Mouse (Mus musculus) ovary, postnatal 14 days (tissue): ENCODE data around the gene Anapc2.

Source experiments
- DNase-seq: peaks from one replicate; pipeline ENCODE4 v3.0.0; 2022; ENCODE audit warnings: low spot score

Gene Anapc2

GRCm38 (mm10) chr2:25303931-25304656, 31.8 kb downstream of the Anapc2 start:
- no peak for DNase-seq

- no peak for DNase-seq
Measured at GRCm38 (mm10) chr2:25304657-25305541, 32.6 kb downstream of the Anapc2 start.

- no peak for DNase-seq
Measured at GRCm38 (mm10) chr2:25305587-25306359, 33.5 kb downstream of the Anapc2 start.

GRCm38 (mm10) chr2:25310180-25310579, 37.9 kb downstream of the Anapc2 start:
- DNase-seq = no peak

- DNase-seq = no peak
Measured at GRCm38 (mm10) chr2:25310969-25311368, 38.7 kb downstream of the Anapc2 start.

- no peak for DNase-seq
Measured at GRCm38 (mm10) chr2:25311491-25311891, 39.2 kb downstream of the Anapc2 start.

- no peak for DNase-seq
Measured at GRCm38 (mm10) chr2:25318119-25318966, 46.1 kb downstream of the Anapc2 start.

- peak; percentile 63 for DNase-seq
Measured at GRCm38 (mm10) chr2:25318971-25319773, 46.9 kb downstream of the Anapc2 start, which contains the start of gene Grin1. Gene Grin1 (minus strand): TSS chr2:25319187.

- no peak for DNase-seq
Measured at GRCm38 (mm10) chr2:25320084-25320483, 47.8 kb downstream of the Anapc2 start.

GRCm38 (mm10) chr2:25326036-25326435, 53.8 kb downstream of the Anapc2 start:
- no peak for DNase-seq

- no peak for DNase-seq
Measured at GRCm38 (mm10) chr2:25328440-25328839, 56.2 kb downstream of the Anapc2 start.

GRCm38 (mm10) chr2:25331470-25331869, 59.2 kb downstream of the Anapc2 start:
- DNase-seq = no peak

- DNase-seq = peak; percentile 99
Measured at GRCm38 (mm10) chr2:25332286-25333160, 60.2 kb downstream of the Anapc2 start, which contains the start of gene Man1b1. Gene Man1b1 (plus strand): TSS chr2:25332338.

GRCm38 (mm10) chr2:25333569-25333968, 61.3 kb downstream of the Anapc2 start:
- DNase-seq = no peak
